Mouse (Mus musculus) splenic B cell, adult 2 months (primary cell): ENCODE data around the gene Atp8a2.
A peak's percentile ranks its signal among the peaks of the same experiment; 100 is the strongest.

Experiments
- DNase-seq: peaks from one replicate; pipeline ENCODE4 v3.0.0-alpha.2; 2011; ENCODE audit warnings: low read depth, low spot score
- H3K27me3 ChIP-seq: 2 replicates; pipeline ENCODE4 v1.6.1; 2012; ENCODE audit warnings: mild to moderate bottlenecking, low read length, moderate library complexity, mixed read lengths; ENCODE audit not compliant: control insufficient read depth, poor library complexity, insufficient read depth, severe bottlenecking
- H3K36me3 ChIP-seq: 2 replicates; pipeline ENCODE4 v1.6.1; 2012; ENCODE audit warnings: mild to moderate bottlenecking, low read length, moderate library complexity, mixed read lengths; ENCODE audit not compliant: control insufficient read depth, poor library complexity, insufficient read depth, severe bottlenecking

The Atp8a2 gene

DNA sequence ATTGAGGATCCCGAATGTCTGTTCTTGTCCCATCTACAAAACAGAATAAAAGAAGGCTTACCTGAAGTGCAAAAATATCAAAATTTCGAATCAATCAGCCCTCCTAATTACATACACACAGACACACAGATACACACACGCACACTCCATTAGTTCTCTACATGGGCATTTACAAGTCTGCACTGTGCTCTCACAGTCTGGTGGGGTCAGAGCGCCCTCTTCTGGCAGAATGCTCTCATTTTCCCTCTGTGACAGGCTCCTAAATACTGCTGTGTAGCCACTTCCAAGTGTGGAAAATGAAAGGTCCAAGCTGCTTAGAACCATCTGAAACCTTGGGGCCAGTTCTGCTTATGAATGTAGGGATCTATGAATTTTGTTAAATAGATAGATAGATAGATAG is 181.1 kb downstream of the Atp8a2 start:
- peak; percentile 76 for DNase-seq
- Histone ChIP-seq H3K36me3 (no peaks in the 10 kb centered on the region), H3K27me3 (no peaks in the 10 kb centered on the region)

DNA sequence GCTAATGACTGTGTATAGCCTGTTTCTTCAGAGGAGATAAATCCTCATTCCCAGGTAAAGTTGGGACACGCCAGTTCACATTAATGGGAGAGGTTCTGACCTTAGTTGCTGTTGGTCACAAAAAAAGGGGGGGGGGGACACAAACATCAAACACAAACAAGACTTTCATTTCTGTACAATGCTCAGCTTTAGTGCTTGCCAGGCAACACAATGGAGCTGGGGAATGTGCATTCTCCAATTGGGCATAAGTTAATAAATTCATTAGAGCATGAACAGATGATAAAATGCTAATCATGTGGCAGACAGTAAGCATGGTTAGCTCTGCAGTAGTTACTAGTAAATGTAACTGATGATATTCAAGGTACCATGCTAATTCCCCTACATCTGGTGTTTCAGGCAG is 195.2 kb downstream of the Atp8a2 start:
- no peak for DNase-seq
- no peaks in the 10 kb centered on the region for H3K36me3 ChIP-seq
- no peaks in the 10 kb centered on the region; the same call in 1 of the 2 replicates for H3K27me3 ChIP-seq

DNA sequence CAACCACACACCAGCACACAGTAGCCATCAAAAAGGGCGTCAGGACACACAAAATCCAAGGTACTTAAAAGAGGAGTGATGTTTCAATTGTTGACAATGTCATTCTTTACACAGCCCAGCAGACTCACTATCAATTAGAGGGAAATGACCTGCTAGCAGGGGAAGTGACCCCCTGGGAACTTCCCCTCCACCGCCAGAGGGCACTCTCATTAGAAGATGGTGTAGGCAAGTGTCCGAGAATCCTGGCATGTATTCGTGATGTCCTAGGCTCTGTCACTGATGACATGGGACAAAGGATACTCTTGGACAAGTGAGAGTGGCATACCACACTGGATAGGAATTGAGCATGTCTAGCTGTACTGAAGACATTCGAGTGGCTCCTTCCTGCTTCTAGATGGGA is 208.1 kb downstream of the Atp8a2 start:
- H3K27me3 ChIP-seq, result no peaks in the 10 kb centered on the region
- DNase-seq, result peak; percentile 7

DNA sequence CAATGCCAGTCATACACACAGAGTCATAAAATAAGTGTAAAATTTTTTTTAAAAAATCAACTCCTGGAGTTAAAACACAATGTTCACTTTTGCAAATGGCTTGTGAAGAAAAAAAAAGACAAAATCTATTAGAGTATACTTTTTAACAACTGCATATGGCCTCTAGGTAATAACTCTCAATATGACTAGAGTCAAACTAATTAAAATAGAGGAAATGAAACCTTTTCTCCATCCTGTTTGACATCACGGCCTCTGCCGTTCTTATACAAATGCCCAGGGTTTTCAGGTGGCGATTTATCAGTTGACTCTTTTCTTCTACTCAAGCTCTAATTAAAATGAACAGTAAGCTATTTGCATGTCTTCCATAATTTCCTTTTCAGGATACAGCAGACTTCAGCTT is 209.0 kb downstream of the Atp8a2 start:
- peak; percentile 27 for DNase-seq

More for the DNA sequence above, 208.1 kb downstream of the Atp8a2 start:
- H3K36me3 ChIP-seq, result no peaks in the 10 kb centered on the region

DNA sequence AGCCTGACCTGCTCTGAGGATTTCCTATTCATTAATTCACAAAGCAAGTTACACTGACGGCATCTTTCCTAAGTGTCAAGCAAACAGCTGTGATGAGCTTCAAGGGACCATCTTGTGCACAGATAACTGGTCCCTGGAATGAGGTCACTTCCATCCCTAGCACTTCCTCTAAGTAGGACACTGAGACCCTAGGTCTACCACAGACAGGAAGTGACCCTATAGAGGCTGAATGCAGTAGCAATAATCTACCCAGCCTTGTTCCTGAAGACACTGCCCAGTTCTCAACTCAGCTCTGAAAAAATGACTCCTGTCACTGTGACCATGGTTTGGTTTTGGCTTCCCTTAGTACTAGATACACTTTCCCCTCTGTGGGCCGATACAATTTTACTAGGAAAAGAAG is 219.0 kb downstream of the Atp8a2 start:
- Histone ChIP-seq H3K36me3 (no peaks in the 10 kb centered on the region), H3K27me3 (no peaks in the 10 kb centered on the region)
- DNase-seq, result no peak

More for the DNA sequence above, 209.0 kb downstream of the Atp8a2 start:
- H3K27me3 ChIP-seq, result no peaks in the 10 kb centered on the region
- no peaks in the 10 kb centered on the region for H3K36me3 ChIP-seq

DNA sequence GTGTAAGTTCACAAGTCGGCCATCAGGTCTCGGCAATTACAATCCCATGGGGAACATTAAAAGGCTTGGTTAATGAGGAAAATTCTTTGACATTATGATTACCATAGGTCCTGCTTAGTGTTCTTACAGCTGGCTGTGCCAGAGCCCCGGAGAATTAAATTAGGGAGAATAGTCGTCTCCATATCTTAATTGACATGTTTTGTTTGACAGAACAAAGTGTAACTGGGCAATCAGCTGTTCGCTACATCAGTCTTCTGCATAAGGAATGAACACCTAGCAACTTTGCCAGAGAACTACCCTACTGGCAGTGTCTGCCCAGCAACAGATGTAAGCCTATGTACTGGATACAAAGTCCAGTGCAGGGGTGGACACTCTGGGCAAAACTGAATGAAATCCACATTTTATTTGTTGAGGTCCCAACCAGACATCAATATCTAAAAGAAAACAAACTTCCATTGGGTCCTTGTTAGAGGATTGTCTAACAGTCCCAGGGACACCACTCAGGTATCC is 225.7 kb downstream of the Atp8a2 start:
- Histone ChIP-seq H3K36me3 (no peaks in the 10 kb centered on the region), H3K27me3 (no peaks in the 10 kb centered on the region)
- no peak for DNase-seq

DNA sequence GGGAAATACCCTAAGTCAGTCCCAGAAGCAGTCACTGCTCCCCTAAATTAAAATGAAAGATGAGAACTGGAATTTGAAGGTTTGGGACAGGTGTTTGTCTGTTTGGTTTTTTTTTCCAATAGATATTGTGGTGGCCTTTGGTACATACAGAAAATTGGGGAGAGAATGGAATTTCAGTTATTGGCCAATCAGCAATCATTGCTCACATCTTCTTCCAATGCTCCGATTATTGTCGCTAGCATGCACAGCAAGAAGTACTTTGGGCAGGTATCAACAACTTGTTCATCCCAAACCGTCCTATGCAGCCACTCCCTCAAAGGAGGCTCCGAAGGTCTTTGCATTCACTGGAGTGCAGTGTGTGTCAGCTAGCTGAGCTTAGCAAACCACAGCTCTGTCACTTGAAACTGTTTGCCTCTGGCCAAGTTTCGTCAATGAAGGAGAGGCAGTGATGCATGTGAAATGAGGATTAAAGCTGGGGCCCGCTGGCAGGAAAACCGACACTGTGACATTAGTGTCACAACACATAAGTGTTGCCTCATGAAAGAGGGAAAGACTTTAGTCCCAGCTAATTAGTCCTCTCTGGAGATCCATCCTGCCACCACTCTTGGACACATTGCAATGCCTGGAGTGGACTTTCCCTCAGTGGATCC is 227.4 kb downstream of the Atp8a2 start:
- no peaks in the 10 kb centered on the region for H3K27me3 ChIP-seq
- H3K36me3 ChIP-seq, result no peaks in the 10 kb centered on the region
- no peak for DNase-seq

DNA sequence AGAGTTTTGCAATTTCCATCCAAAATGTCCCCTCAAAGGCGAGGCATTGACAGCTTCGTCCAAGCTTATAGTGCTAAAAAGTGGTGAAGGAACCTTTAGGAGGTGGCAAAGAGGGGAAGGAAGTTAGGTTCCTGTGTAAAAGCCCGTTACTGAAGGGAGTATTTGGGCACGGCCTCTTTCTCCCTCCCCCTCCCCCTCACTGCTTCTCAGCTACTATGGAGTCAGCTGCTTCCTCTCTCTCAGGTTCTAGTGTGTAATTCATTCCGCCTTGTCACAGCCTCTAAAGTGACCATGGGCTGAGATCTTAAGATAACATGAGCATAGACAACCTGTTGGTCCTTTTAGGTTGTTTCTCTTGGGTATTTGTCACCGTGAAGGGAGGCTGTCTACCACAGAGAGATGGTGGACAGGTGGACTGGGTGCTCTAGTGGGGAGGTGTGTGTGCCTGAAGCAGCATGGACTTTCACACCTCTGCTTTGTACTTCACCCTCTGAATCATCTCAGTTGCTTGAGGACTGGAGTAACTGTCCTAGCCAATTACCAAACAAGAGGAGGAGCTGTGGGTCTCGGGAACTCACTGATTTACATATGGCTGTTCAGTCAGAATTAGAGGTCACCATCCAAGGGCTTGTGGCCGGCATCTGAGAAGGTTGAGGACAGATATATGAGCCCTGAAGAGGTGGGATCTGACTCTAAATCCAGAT is 229.0 kb downstream of the Atp8a2 start:
- DNase-seq, result no peak
- Histone ChIP-seq H3K36me3 (no peaks in the 10 kb centered on the region), H3K27me3 (no peaks in the 10 kb centered on the region)

DNA sequence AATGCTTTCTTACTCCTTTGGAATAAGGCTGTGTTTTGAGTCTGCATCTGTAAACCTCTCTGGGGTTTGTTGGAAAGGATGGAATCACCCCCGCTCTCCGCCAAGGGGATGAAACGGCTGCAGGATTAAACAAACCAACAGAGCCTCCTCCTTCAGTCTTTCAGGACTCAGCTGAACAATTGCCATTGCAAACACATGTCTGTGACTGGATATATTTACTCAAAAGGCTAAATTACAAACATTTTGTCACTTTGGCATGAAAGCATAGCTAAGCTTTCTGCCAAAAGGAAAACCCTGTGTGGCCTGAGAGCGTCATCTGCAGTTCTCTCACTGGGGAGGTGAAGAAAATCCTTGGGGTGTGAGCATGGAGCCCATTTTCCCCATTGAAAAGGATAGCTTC is 230.0 kb downstream of the Atp8a2 start:
- no peak for DNase-seq
- H3K27me3 ChIP-seq, result no peaks in the 10 kb centered on the region
- H3K36me3 ChIP-seq, result no peaks in the 10 kb centered on the region

DNA sequence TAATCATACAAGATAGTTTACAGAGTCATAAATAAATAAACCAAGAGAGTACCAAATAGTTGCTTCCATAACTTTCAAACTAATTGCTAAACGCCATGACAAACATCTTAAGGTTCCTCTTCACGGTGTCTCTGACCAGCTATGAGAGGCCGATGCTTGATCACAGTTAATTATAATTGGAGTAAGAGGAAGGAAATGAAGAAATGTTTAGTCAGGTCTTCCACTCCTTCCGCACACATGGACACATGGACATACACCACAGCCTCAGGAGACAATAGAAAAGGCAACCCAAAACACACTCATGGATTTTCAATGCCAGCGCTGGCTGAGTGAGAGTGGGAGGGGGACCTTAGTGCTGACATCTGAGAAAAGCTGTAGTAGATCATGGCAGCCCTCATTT is 232.4 kb downstream of the Atp8a2 start:
- no peak for DNase-seq
- Histone ChIP-seq H3K27me3 (no peaks in the 10 kb centered on the region), H3K36me3 (no peaks in the 10 kb centered on the region)

DNA sequence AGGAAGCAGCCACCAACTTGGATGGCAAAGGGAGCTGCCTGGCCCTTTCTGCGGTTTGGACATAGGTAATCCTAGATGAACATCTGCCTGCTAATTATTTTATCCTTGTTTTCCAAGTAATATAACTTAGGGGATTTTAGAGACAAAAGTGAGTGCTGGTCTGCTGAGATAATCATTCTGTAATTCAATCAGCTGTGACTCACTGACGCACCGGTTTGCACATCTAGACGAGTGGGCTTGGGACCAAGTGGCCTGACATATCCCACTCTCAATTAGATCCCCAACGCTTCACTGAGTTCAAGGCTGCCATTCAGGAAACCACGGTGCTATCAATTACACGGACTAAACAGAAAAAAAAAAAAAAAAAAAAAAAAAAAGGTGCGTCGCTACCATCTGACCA is 236.0 kb downstream of the Atp8a2 start:
- Histone ChIP-seq H3K27me3 (no peaks in the 10 kb centered on the region), H3K36me3 (no peaks in the 10 kb centered on the region)
- no peak for DNase-seq

DNA sequence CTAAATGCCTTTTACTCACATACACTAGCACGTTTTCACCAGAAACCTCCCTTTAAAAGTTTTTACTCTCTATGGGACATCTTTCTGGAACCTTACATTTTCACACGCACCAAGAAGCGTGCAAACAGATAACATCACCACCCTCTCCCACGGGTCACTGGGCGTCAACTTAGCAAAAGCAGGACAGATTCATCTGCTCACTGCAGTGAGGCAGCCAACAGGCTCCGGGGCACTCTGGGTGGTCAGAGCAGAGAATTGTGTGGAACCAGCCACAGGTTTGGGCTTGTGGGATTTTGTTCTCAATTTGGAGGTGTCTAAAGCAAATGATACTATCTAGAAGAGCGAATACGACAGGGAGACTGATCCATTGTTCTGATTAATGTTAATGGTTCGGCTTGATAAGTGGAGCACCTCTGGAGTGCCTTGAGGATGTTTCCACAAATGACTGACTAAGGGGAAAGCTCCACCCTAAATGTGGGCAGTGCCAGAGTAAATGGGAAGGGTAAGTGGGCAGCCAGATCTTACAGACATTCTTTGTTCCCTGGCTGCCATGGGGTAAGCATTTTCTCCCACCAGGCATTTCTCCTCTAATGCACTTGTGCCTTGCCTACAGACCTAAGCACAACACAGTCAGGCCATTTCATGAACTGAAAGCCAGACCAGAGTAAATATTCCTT is 236.6 kb downstream of the Atp8a2 start:
- Histone ChIP-seq H3K27me3 (no peaks in the 10 kb centered on the region), H3K36me3 (no peaks in the 10 kb centered on the region)
- DNase-seq, result no peak

DNA sequence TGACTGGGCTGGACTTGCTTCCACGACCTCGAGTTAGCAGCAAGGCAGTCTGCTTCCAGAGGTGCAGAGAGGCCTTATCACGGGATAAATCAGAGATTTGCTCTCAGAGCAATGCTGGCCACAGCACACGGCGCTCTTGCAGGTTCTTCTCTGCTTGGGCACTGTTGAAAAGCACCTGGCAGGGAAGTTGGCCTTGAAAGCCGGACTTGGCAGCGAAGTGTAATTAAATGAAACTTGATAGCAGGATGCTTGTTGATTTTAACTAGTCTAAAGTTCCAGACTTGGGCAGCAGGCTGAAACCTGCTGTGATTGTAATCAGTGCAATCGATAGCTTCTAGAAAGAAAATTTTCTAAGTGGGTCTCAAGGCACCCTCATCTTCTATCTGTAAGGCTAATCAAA is 237.3 kb downstream of the Atp8a2 start:
- no peak for DNase-seq
- no peaks in the 10 kb centered on the region for H3K27me3 ChIP-seq
- no peaks in the 10 kb centered on the region for H3K36me3 ChIP-seq

DNA sequence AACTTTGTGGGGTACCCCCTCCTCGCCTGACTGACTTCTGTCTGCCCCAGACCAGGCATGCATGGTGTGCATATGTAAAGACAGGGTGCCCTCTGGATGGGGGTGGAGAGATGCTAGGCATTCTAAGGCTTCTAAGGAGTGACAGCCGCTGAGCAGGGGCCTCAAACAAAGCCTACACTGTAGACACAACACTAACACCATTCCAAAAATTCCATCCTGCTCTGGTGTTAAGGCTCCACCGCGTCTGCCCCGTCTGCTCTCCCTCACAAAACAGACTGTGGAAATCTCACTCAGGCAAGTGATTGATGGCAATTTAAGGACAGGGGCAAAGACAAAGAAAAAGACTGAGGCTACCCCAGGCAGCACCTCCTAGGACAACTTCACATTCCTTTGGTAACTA is 247.0 kb downstream of the Atp8a2 start:
- DNase-seq, result no peak
- no peaks in the 10 kb centered on the region for H3K27me3 ChIP-seq
- no peaks in the 10 kb centered on the region for H3K36me3 ChIP-seq
